Mouse (Mus musculus) limb, embryonic 15.5 days (tissue): ENCODE measurements around the gene Serpina1f. TPM values are rescaled to one million over a fixed set of nuclear protein-coding genes. Genes with fewer than 3 reads are reported as not detected.
"Not testable (repeated sequence)": the region's sequence is repeated elsewhere in the genome, so short reads cannot be mapped to it uniquely, and the experiment has no call there.

ENCODE experiments used
- ATAC-seq: fragments of 200-750 bp; cut with Nextera tagmentation; 2 replicates; pipeline ENCODE4 v1.8.0; 2017; ENCODE audit warnings: low read depth, moderate TSS enrichment; ENCODE audit not compliant: insufficient number of reproducible peaks, low FRiP score, low TSS enrichment
- H3K27ac ChIP-seq: fragments of 300-500 bp; sonication (generic); 2 replicates; pipeline ENCODE4 v1.5.1; 2015; ENCODE audit warnings: moderate library complexity, mild to moderate bottlenecking, inconsistent platforms
- H3K27me3 ChIP-seq: fragments of 300-500 bp; sonication (generic); 2 replicates; pipeline ENCODE4 v1.6.1; 2015; ENCODE audit warnings: inconsistent platforms
- H3K36me3 ChIP-seq: fragments of 300-500 bp; sonication (generic); 2 replicates; pipeline ENCODE4 v1.6.1; 2015; ENCODE audit warnings: inconsistent platforms
- H3K4me1 ChIP-seq: fragments of 300-500 bp; sonication (generic); 2 replicates; pipeline ENCODE4 v1.6.1; 2015; ENCODE audit warnings: inconsistent platforms
- H3K4me2 ChIP-seq: fragments of 300-500 bp; sonication (generic); 2 replicates; pipeline ENCODE4 v1.6.1; 2015; ENCODE audit warnings: mild to moderate bottlenecking, inconsistent platforms
- H3K4me3 ChIP-seq: fragments of 300-500 bp; sonication (generic); 2 replicates; pipeline ENCODE4 v1.5.1; 2015; ENCODE audit warnings: mild to moderate bottlenecking, inconsistent platforms
- H3K9ac ChIP-seq: fragments of 300-500 bp; sonication (generic); 2 replicates; pipeline ENCODE4 v1.6.1; 2015; ENCODE audit warnings: inconsistent platforms
- H3K9me3 ChIP-seq: fragments of 300-500 bp; sonication (generic); 2 replicates; pipeline ENCODE4 v1.6.1; 2016; ENCODE audit warnings: inconsistent platforms
- WGBS: fragments of 180-500 bp; shearing (Covaris S2); methylation state at CpG from one replicate; pipeline ENCODE4 v1.1.7; 2015; 5-methylcytosine and 5-hydroxymethylcytosine counted together
- polyA plus RNA-seq: library from polyadenylated mRNA; unstranded; fragments of >200 nt; fragmentation: Nextera tagmentation; extraction: Ambion mirVana; gene quantifications from 2 replicates; pipeline ENCODE4 v1.2.1, GENCODE M21; 2015

Serpina1f gene
- not detected in 2 replicates for polyA plus RNA-seq

- no peaks in the 10 kb centered on the region for H3K27me3 ChIP-seq
- no peak within 1 kb of the TSS for H3K9ac ChIP-seq
- no peak within 1 kb of the TSS for H3K27ac ChIP-seq
- H3K4me2 ChIP-seq = no peak within 1 kb of the TSS
- 82% methylated on average over 8 of the region's 8 CpGs for WGBS
- H3K4me1 ChIP-seq = no peaks in the 10 kb centered on the region
- H3K4me3 ChIP-seq = no peak within 1 kb of the TSS
- no peaks in the 10 kb centered on the region for H3K36me3 ChIP-seq
- no peaks in the 10 kb centered on the region for H3K9me3 ChIP-seq
- no peak for ATAC-seq
Measured at GRCm38 (mm10) chr12:103695429-103695828, at the start of gene Serpina1f. Gene Serpina1f, minus strand, starts transcription at chr12:103695529.

- H3K27ac ChIP-seq, ATAC-seq: not testable (repeated sequence)
Measured at GRCm38 (mm10) chr12:103737791-103738580, 42.7 kb upstream of the Serpina1f start.

GRCm38 (mm10) chr12:103735566-103735965 lies 40.2 kb upstream of the Serpina1f start:
- H3K4me2 ChIP-seq, H3K27ac ChIP-seq, H3K4me3 ChIP-seq, H3K9me3 ChIP-seq, H3K36me3 ChIP-seq, ATAC-seq, H3K27me3 ChIP-seq, H3K4me1 ChIP-seq, H3K9ac ChIP-seq: not testable (repeated sequence)
- 83% methylated on average over 4 of the region's 4 CpGs for whole genome bisulfite sequencing

More at GRCm38 (mm10) chr12:103737791-103738580, 42.7 kb upstream of the Serpina1f start:
- H3K9me3 ChIP-seq, H3K36me3 ChIP-seq, H3K4me1 ChIP-seq, H3K27me3 ChIP-seq, H3K4me2 ChIP-seq, H3K4me3 ChIP-seq, H3K9ac ChIP-seq: not testable (repeated sequence)
- WGBS = 90% methylated on average over 6 of the region's 6 CpGs

- not testable (repeated sequence) for H3K4me2 ChIP-seq, ATAC-seq, H3K9me3 ChIP-seq, H3K27ac ChIP-seq, H3K36me3 ChIP-seq, H3K4me1 ChIP-seq, H3K9ac ChIP-seq, H3K4me3 ChIP-seq, H3K27me3 ChIP-seq
- 91% methylated on average over 4 of the region's 4 CpGs for WGBS
Measured at GRCm38 (mm10) chr12:103735101-103735500, 39.8 kb upstream of the Serpina1f start.

- Histone ChIP-seq H3K9me3 (no peaks in the 10 kb centered on the region), H3K4me2 (no peak overlapping the region), H3K36me3 (no peaks in the 10 kb centered on the region), H3K4me1 (no peaks in the 10 kb centered on the region), H3K27ac (no peak overlapping the region), H3K9ac (no peak overlapping the region), H3K27me3 (no peaks in the 10 kb centered on the region), H3K4me3 (no peak overlapping the region)
- 72% methylated on average over 3 of the region's 3 CpGs for WGBS
- ATAC-seq = no peak
Measured at GRCm38 (mm10) chr12:103711537-103711936, 16.2 kb upstream of the Serpina1f start.

GRCm38 (mm10) chr12:103710405-103710804 lies 15.1 kb upstream of the Serpina1f start:
- H3K4me2 ChIP-seq = no peak overlapping the region
- no peaks in the 10 kb centered on the region for H3K27me3 ChIP-seq
- no peaks in the 10 kb centered on the region for H3K4me1 ChIP-seq
- no peak overlapping the region for H3K27ac ChIP-seq
- 58% methylated on average over 1 of the region's 1 CpGs for WGBS
- H3K9me3 ChIP-seq = no peaks in the 10 kb centered on the region
- no peak overlapping the region for H3K9ac ChIP-seq
- H3K36me3 ChIP-seq = no peaks in the 10 kb centered on the region
- ATAC-seq = no peak
- no peak overlapping the region for H3K4me3 ChIP-seq

GRCm38 (mm10) chr12:103706113-103706512 lies 10.8 kb upstream of the Serpina1f start:
- no peak overlapping the region for H3K27ac ChIP-seq

GRCm38 (mm10) chr12:103705547-103705946 lies 10.2 kb upstream of the Serpina1f start:
- no peak overlapping the region for H3K27ac ChIP-seq
- no peak for ATAC-seq
- WGBS = 59% methylated on average over 2 of the region's 2 CpGs

More at GRCm38 (mm10) chr12:103706113-103706512, 10.8 kb upstream of the Serpina1f start:
- 59% methylated on average over 4 of the region's 4 CpGs for WGBS
- H3K36me3 ChIP-seq = no peaks in the 10 kb centered on the region
- no peaks in the 10 kb centered on the region for H3K27me3 ChIP-seq
- no peak overlapping the region for H3K4me3 ChIP-seq
- no peak overlapping the region for H3K9ac ChIP-seq
- H3K4me2 ChIP-seq = no peak overlapping the region
- ATAC-seq = no peak
- no peaks in the 10 kb centered on the region for H3K4me1 ChIP-seq
- no peaks in the 10 kb centered on the region for H3K9me3 ChIP-seq

GRCm38 (mm10) chr12:103700144-103700750 lies 4.9 kb upstream of the Serpina1f start:
- Histone ChIP-seq H3K36me3 (no peaks in the 10 kb centered on the region), H3K9me3 (no peaks in the 10 kb centered on the region), H3K4me3 (no peak overlapping the region), H3K9ac (no peak overlapping the region), H3K4me2 (no peak overlapping the region), H3K27ac (no peak overlapping the region), H3K27me3 (no peaks in the 10 kb centered on the region), H3K4me1 (no peaks in the 10 kb centered on the region)
- 86% methylated on average over 4 of the region's 4 CpGs for WGBS
- ATAC-seq = no peak

More at GRCm38 (mm10) chr12:103705547-103705946, 10.2 kb upstream of the Serpina1f start:
- Histone ChIP-seq H3K4me1 (no peaks in the 10 kb centered on the region), H3K4me2 (no peak overlapping the region), H3K9ac (no peak overlapping the region), H3K9me3 (no peaks in the 10 kb centered on the region), H3K27me3 (no peaks in the 10 kb centered on the region), H3K4me3 (no peak overlapping the region), H3K36me3 (no peaks in the 10 kb centered on the region)

- H3K4me1 ChIP-seq = no peaks in the 10 kb centered on the region
- no peak overlapping the region for H3K4me3 ChIP-seq
- no peak overlapping the region for H3K4me2 ChIP-seq
- H3K27me3 ChIP-seq = no peaks in the 10 kb centered on the region
- H3K36me3 ChIP-seq = no peaks in the 10 kb centered on the region
- no peak overlapping the region for H3K27ac ChIP-seq
- no peak overlapping the region for H3K9ac ChIP-seq
- 22% methylated on average over 3 of the region's 3 CpGs for WGBS
- no peak for ATAC-seq
- no peaks in the 10 kb centered on the region for H3K9me3 ChIP-seq
Measured at GRCm38 (mm10) chr12:103688221-103688814, 7.0 kb downstream of the Serpina1f start.

GRCm38 (mm10) chr12:103687021-103687420 lies 8.3 kb downstream of the Serpina1f start:
- no peaks in the 10 kb centered on the region for H3K36me3 ChIP-seq
- H3K4me2 ChIP-seq = no peak overlapping the region
- no peaks in the 10 kb centered on the region for H3K4me1 ChIP-seq
- H3K27me3 ChIP-seq = no peaks in the 10 kb centered on the region
- no peak overlapping the region for H3K9ac ChIP-seq
- no peaks in the 10 kb centered on the region for H3K9me3 ChIP-seq
- no peak overlapping the region for H3K27ac ChIP-seq
- 64% methylated on average over 7 of the region's 7 CpGs for WGBS
- H3K4me3 ChIP-seq = no peak overlapping the region
- no peak for ATAC-seq

GRCm38 (mm10) chr12:103686050-103686449 lies 9.3 kb downstream of the Serpina1f start:
- ATAC-seq = no peak
- Histone ChIP-seq H3K4me2 (no peak overlapping the region), H3K9ac (no peak overlapping the region)

More at GRCm38 (mm10) chr12:103686050-103686449, 9.3 kb downstream of the Serpina1f start:
- Histone ChIP-seq H3K4me3 (no peak overlapping the region), H3K27ac (no peak overlapping the region), H3K4me1 (no peaks in the 10 kb centered on the region), H3K36me3 (no peaks in the 10 kb centered on the region), H3K9me3 (no peaks in the 10 kb centered on the region), H3K27me3 (no peaks in the 10 kb centered on the region)
- WGBS = 73% methylated on average over 3 of the region's 3 CpGs
